Mouse (Mus musculus): ENCODE results near the gene Sptbn1. TPM values are rescaled to one million over a fixed set of nuclear protein-coding genes. Genes with fewer than 3 reads are reported as not detected.
"Not testable (repeated sequence)": the region's sequence is repeated elsewhere in the genome, so short reads cannot be mapped to it uniquely, and the experiment has no call there.

Gene Sptbn1
- polyA plus RNA-seq, 1 experiment, result 142 TPM

- DNase-seq (ENCODE audit: low read depth), result no peak
These were observed 11.5 kb downstream of the Sptbn1 start for GRCm38 (mm10) chr11:30256491-30256890.

GRCm38 (mm10) chr11:30255211-30255610 lies 12.8 kb downstream of the Sptbn1 start:
- DNase-seq (ENCODE audit: low read depth), result not testable (repeated sequence)

- DNase-seq (ENCODE audit: low read depth), result no peak
These were observed 16.6 kb downstream of the Sptbn1 start for GRCm38 (mm10) chr11:30251294-30251904.

GRCm38 (mm10) chr11:30249452-30250016 lies 18.4 kb downstream of the Sptbn1 start:
- no peak for DNase-seq (ENCODE audit: low read depth)

- no peak for DNase-seq (ENCODE audit: low read depth)
These were observed 20.9 kb downstream of the Sptbn1 start for GRCm38 (mm10) chr11:30247106-30247505.

- no peak for DNase-seq (ENCODE audit: low read depth)
These were observed 21.8 kb downstream of the Sptbn1 start for GRCm38 (mm10) chr11:30246161-30246560.

- DNase-seq (ENCODE audit: low read depth), result no peak
These were observed 23.8 kb downstream of the Sptbn1 start for GRCm38 (mm10) chr11:30244172-30244571.

- no peak for DNase-seq (ENCODE audit: low read depth)
These were observed 24.4 kb downstream of the Sptbn1 start for GRCm38 (mm10) chr11:30243591-30243990.

GRCm38 (mm10) chr11:30240861-30241260 lies 27.1 kb downstream of the Sptbn1 start:
- no peak for DNase-seq (ENCODE audit: low read depth)

GRCm38 (mm10) chr11:30237960-30238359 lies 30.0 kb downstream of the Sptbn1 start:
- no peak for DNase-seq (ENCODE audit: low read depth)

GRCm38 (mm10) chr11:30236681-30237242 lies 31.2 kb downstream of the Sptbn1 start:
- DNase-seq (ENCODE audit: low read depth), result no peak

GRCm38 (mm10) chr11:30235666-30236065 lies 32.3 kb downstream of the Sptbn1 start:
- DNase-seq (ENCODE audit: low read depth), result no peak

GRCm38 (mm10) chr11:30235218-30235617 lies 32.8 kb downstream of the Sptbn1 start:
- DNase-seq (ENCODE audit: low read depth), result no peak

GRCm38 (mm10) chr11:30233946-30234345 lies 34.0 kb downstream of the Sptbn1 start:
- no peak for DNase-seq (ENCODE audit: low read depth)

GRCm38 (mm10) chr11:30232082-30232481 lies 35.9 kb downstream of the Sptbn1 start:
- no peak for DNase-seq (ENCODE audit: low read depth)

- no peak for DNase-seq (ENCODE audit: low read depth)
These were observed 36.6 kb downstream of the Sptbn1 start for GRCm38 (mm10) chr11:30231336-30231735.

- DNase-seq (ENCODE audit: low read depth), result no peak
These were observed 37.6 kb downstream of the Sptbn1 start for GRCm38 (mm10) chr11:30230330-30230771.

GRCm38 (mm10) chr11:30226756-30227155 lies 41.2 kb downstream of the Sptbn1 start:
- no peak for DNase-seq (ENCODE audit: low read depth)

GRCm38 (mm10) chr11:30224599-30224998 lies 43.4 kb downstream of the Sptbn1 start:
- DNase-seq (ENCODE audit: low read depth), result no peak

GRCm38 (mm10) chr11:30222636-30223035 lies 45.3 kb downstream of the Sptbn1 start:
- no peak for DNase-seq (ENCODE audit: low read depth)

GRCm38 (mm10) chr11:30221043-30221442 lies 46.9 kb downstream of the Sptbn1 start:
- no peak for DNase-seq (ENCODE audit: low read depth)

- DNase-seq (ENCODE audit: low read depth), result no peak
These were observed 49.6 kb downstream of the Sptbn1 start for GRCm38 (mm10) chr11:30218386-30218785.

- no peak for DNase-seq (ENCODE audit: low read depth)
These were observed 50.5 kb downstream of the Sptbn1 start for GRCm38 (mm10) chr11:30217496-30217895.

All from gonadal fat pad, adult 2 months (tissue).